In the genomic region with DNA sequence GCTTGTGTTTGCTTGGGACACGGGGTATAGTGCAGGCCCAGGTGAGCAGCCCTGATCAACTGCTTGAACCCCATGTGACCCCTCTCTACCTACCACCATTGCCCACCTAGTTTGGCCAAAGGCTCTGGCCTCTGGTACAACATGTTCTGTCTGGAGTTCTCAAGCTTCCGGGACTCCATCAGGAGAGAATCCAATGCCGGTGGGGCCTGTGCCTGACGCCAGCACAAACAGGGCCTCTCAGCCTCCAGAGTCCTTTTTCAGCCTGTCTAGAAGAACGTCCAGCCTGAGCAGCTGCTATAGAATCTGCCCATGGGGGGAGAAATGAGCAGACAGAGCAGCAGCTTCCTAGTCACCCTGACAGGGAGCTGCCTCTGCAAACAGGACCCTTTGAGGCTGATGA, we compare ENCODE assay signal across 23 mouse cellular contexts. TPM values are rescaled to one million over a fixed set of nuclear protein-coding genes. Genes with fewer than 3 reads are reported as not detected.
DNase-seq lines count a peak whose midpoint lies in the region; ATAC-seq and TF ChIP-seq lines count a peak whose summit lies in the region.
"Had no signal": no experiment of that assay in that cellular context is flagged by ENCODE, and none has a peak within 500 bp of the region (broad histone marks: within the 10 kb centered on the region; RNA-seq: fewer than 3 reads in every experiment).

No protein-coding gene starts in this region.

- intact Hi-C loops in gastrocnemius, adult 2 months (cut with DNase I), result no loop called here
- intact Hi-C loops in gastrocnemius, postnatal 14 days (cut with DNase I; ENCODE audit: low total_unique reads), result no loop called here

- no peak for TF ChIP-seq EP300 in stomach, postnatal 0 days (optimal IDR thresholded peaks at IDR 0.05)

- no peaks in the 10 kb centered on the region for H3K27me3 ChIP-seq in liver, embryonic 11.5 days (replicated peaks; ENCODE audit: control insufficient read depth, insufficient read depth, low read length)
- no peaks in the 10 kb centered on the region for H3K27me3 ChIP-seq in intestine, postnatal 0 days (replicated peaks; ENCODE audit: control insufficient read depth, insufficient read depth, low read length)
- H3K27me3 ChIP-seq in stomach, postnatal 0 days (ENCODE audit: control insufficient read depth, insufficient read depth, low read length), result no peaks in the 10 kb centered on the region
- H3K27me3 ChIP-seq in liver, embryonic 12.5 days (replicated peaks), result no peaks in the 10 kb centered on the region
- H3K27me3 ChIP-seq: heart, embryonic 15.5 days; limb, embryonic 12.5 days had no signal

- no peak for ATAC-seq in liver, embryonic 11.5 days (replicated peaks; ENCODE audit: low FRiP score)
- no peak for ATAC-seq in intestine, postnatal 0 days
- ATAC-seq in stomach, postnatal 0 days (ENCODE audit: low FRiP score, low TSS enrichment), result no peak
- no peak for ATAC-seq in liver, embryonic 12.5 days
- ATAC-seq: activated CD4-positive, CD25-positive, alpha-beta regulatory T cell, adult 4 months had no signal

- peak; percentile 51 for DNase-seq in gastrocnemius, adult 2 months
- no peak for DNase-seq in gastrocnemius, postnatal 14 days
- DNase-seq in liver, embryonic 11.5 days (ENCODE audit: low spot score), result no peak
- DNase-seq in liver, result no peak
- DNase-seq in stomach, postnatal 0 days (ENCODE audit: low spot score), result no peak
- DNase-seq in cerebellum, postnatal 14 days, result no peak
- DNase-seq: adrenal gland, postnatal 14 days; cerebellum, adult 11-12 months; cerebellum, postnatal 25 days; embryo, embryonic 11 days; kidney, postnatal 4 days; layer of hippocampus, adult 9-11 months; retina, postnatal 1 day; right cerebral cortex, postnatal 4 days; thymus, postnatal 4 days had no signal

- no peaks in the 10 kb centered on the region for H3K36me3 ChIP-seq in liver, embryonic 11.5 days (ENCODE audit: control insufficient read depth, insufficient read depth, low read length)
- no peaks in the 10 kb centered on the region for H3K36me3 ChIP-seq in intestine, postnatal 0 days (ENCODE audit: control insufficient read depth, insufficient read depth)
- H3K36me3 ChIP-seq in stomach, postnatal 0 days (ENCODE audit: control insufficient read depth, insufficient read depth, low read length), result no peaks in the 10 kb centered on the region
- no peaks in the 10 kb centered on the region for H3K36me3 ChIP-seq in liver, embryonic 12.5 days
- H3K36me3 ChIP-seq: forebrain, embryonic 12.5 days; G1E; heart, embryonic 15.5 days; limb, embryonic 12.5 days had no signal

- no peak for TF ChIP-seq CTCF in gastrocnemius, adult 2 months (IDR thresholded peaks at IDR 0.05)
- TF ChIP-seq CTCF in intestine, postnatal 0 days (IDR thresholded peaks at IDR 0.05; ENCODE audit: low read depth), result no peak
- TF ChIP-seq CTCF in stomach, postnatal 0 days (IDR thresholded peaks at IDR 0.05; ENCODE audit: low read depth), result no peak

- WGBS in liver, embryonic 11.5 days, result 75% methylated on average over 5 of the region's 5 CpGs
- 35% methylated on average over 5 of the region's 5 CpGs for WGBS in intestine, postnatal 0 days
- 50% methylated on average over 5 of the region's 5 CpGs for WGBS in stomach, postnatal 0 days
- WGBS in liver, embryonic 12.5 days (ENCODE audit: insufficient replicate concordance), result 67% methylated on average over 5 of the region's 5 CpGs

- peaks cover 5% of the 10 kb centered on the region; the same call in 1 of the 2 replicates for H3K4me1 ChIP-seq in liver, embryonic 11.5 days (replicated peaks; ENCODE audit: control insufficient read depth, insufficient read depth, low read length)
- H3K4me1 ChIP-seq in intestine, postnatal 0 days (replicated peaks; ENCODE audit: control insufficient read depth, insufficient read depth, low read length), result peaks cover 14% of the 10 kb centered on the region
- H3K4me1 ChIP-seq in stomach, postnatal 0 days (replicated peaks; ENCODE audit: control insufficient read depth, insufficient read depth), result no peaks in the 10 kb centered on the region
- H3K4me1 ChIP-seq in liver, embryonic 12.5 days, result peaks cover 13% of the 10 kb centered on the region; the same call in 1 of the 2 replicates

- no peak overlapping the region for H3K4me2 ChIP-seq in liver, embryonic 11.5 days
- H3K4me2 ChIP-seq in intestine, postnatal 0 days (replicated peaks; ENCODE audit: low read depth), result no peak overlapping the region
- H3K4me2 ChIP-seq in stomach, postnatal 0 days (replicated peaks; ENCODE audit: low read depth), result no peak overlapping the region
- no peak overlapping the region for H3K4me2 ChIP-seq in liver, embryonic 12.5 days
- H3K4me2 ChIP-seq: forebrain, embryonic 12.5 days; heart, embryonic 15.5 days; limb, embryonic 12.5 days had no signal

- H3K27ac ChIP-seq in gastrocnemius, adult 2 months, result peak overlapping the region; percentile 87
- 0 out of 2 replicates have a peak overlapping the region, but pooled peaks have one; percentile 37 for H3K27ac ChIP-seq in liver, embryonic 11.5 days (ENCODE audit: low read depth, low read length)
- peak overlapping the region; percentile 28; the same call in 1 of the 2 replicates for H3K27ac ChIP-seq in intestine, postnatal 0 days (ENCODE audit: low read depth, low read length)
- H3K27ac ChIP-seq in stomach, postnatal 0 days (replicated peaks), result 0 out of 2 replicates have a peak overlapping the region, but pooled peaks have one; percentile 24
- no peak overlapping the region for H3K27ac ChIP-seq in liver, embryonic 12.5 days
- H3K27ac ChIP-seq: forebrain, embryonic 12.5 days; heart, embryonic 15.5 days; limb, embryonic 12.5 days had no signal

- H3K9ac ChIP-seq in liver, embryonic 11.5 days (ENCODE audit: low read depth, low read length), result no peak overlapping the region
- no peak overlapping the region for H3K9ac ChIP-seq in intestine, postnatal 0 days (ENCODE audit: low read depth, low read length)
- no peak overlapping the region for H3K9ac ChIP-seq in stomach, postnatal 0 days (ENCODE audit: low read length)
- H3K9ac ChIP-seq in liver, embryonic 12.5 days, result no peak overlapping the region
- H3K9ac ChIP-seq: forebrain, embryonic 12.5 days; heart, embryonic 15.5 days; limb, embryonic 12.5 days had no signal

- H3K9me3 ChIP-seq in liver, embryonic 11.5 days (ENCODE audit: control insufficient read depth, low read length), result no peaks in the 10 kb centered on the region
- H3K9me3 ChIP-seq in intestine, postnatal 0 days (ENCODE audit: control insufficient read depth), result no peaks in the 10 kb centered on the region
- H3K9me3 ChIP-seq in stomach, postnatal 0 days (ENCODE audit: control insufficient read depth, low read length), result no peaks in the 10 kb centered on the region
- no peaks in the 10 kb centered on the region for H3K9me3 ChIP-seq in liver, embryonic 12.5 days (replicated peaks)
- H3K9me3 ChIP-seq: forebrain, embryonic 12.5 days; G1E; heart, embryonic 15.5 days; limb, embryonic 12.5 days; megakaryocyte, embryonic 14.5 days had no signal

- H3K4me3 ChIP-seq in gastrocnemius, adult 2 months, result no peak overlapping the region
- H3K4me3 ChIP-seq in liver, embryonic 11.5 days (ENCODE audit: low read depth, low read length), result no peak overlapping the region
- no peak overlapping the region for H3K4me3 ChIP-seq in intestine, postnatal 0 days (ENCODE audit: low read depth, low read length)
- no peak overlapping the region for H3K4me3 ChIP-seq in stomach, postnatal 0 days (ENCODE audit: low read depth, low read length)
- no peak overlapping the region for H3K4me3 ChIP-seq in liver, embryonic 12.5 days
- H3K4me3 ChIP-seq: forebrain, embryonic 12.5 days; heart, embryonic 15.5 days; limb, embryonic 12.5 days; megakaryocyte, embryonic 14.5 days had no signal

RNA-seq across cellular contexts. Expression of a gene that starts 43.0 kb away (rescaled TPM):
- 10 to 100 TPM; 23.2 to 23.5 TPM for total RNA-seq in gastrocnemius, adult 2 months (2021)
- total RNA-seq in gastrocnemius, postnatal 14 days (2021), result 100 to 1,000 TPM; 565 to 617 TPM
- 572 and 617 TPM in 2 replicates for polyA plus RNA-seq in liver, embryonic 11.5 days (2014; fragmentation: Nextera tagmentation; extraction: Ambion mirVana)
- 542 and 615 TPM in 2 replicates for polyA plus RNA-seq in intestine, postnatal 0 days (2015; fragmentation: Nextera tagmentation; extraction: Ambion mirVana)
- polyA plus RNA-seq in stomach, postnatal 0 days (2015; fragmentation: Nextera tagmentation; extraction: Ambion mirVana), result 185 and 199 TPM in 2 replicates
- 434 and 450 TPM in 2 replicates for polyA plus RNA-seq in liver, embryonic 12.5 days (2016; fragmentation: Nextera tagmentation; extraction: Ambion mirVana)
- total RNA-seq: G1E had no signal

RNA-seq across cellular contexts. Expression of a gene that starts 55.7 kb away (rescaled TPM):
- under 1 TPM; 0.17 to 0.20 TPM for total RNA-seq in gastrocnemius, adult 2 months (2021)
- total RNA-seq in gastrocnemius, postnatal 14 days (2021), result under 1 TPM; 0.31 to 0.35 TPM
- 2.8 and 5.2 TPM in 2 replicates for polyA plus RNA-seq in liver, embryonic 11.5 days (2014; fragmentation: Nextera tagmentation; extraction: Ambion mirVana)
- polyA plus RNA-seq in intestine, postnatal 0 days (2015; fragmentation: Nextera tagmentation; extraction: Ambion mirVana), result 21.6 and 25.0 TPM in 2 replicates
- 27.0 and 28.1 TPM in 2 replicates for polyA plus RNA-seq in stomach, postnatal 0 days (2015; fragmentation: Nextera tagmentation; extraction: Ambion mirVana)
- polyA plus RNA-seq in liver, embryonic 12.5 days (2016; fragmentation: Nextera tagmentation; extraction: Ambion mirVana), result 4.5 and 5.1 TPM in 2 replicates
